Mouse (Mus musculus) megakaryocyte, embryonic 14.5 days (primary cell): ENCODE measurements around the gene Edn3. TPM values are rescaled to one million over a fixed set of nuclear protein-coding genes. Genes with fewer than 3 reads are reported as not detected.
A peak's percentile ranks its signal among the peaks of the same experiment; 100 is the strongest.

Experiments used
- H3K27me3 ChIP-seq: replicated peaks from 2 replicates; pipeline ENCODE3; 2012; ENCODE audit warnings: inconsistent platforms
- H3K36me3 ChIP-seq: replicated peaks from 2 replicates; pipeline ENCODE3; 2012; ENCODE audit warnings: low read length, inconsistent platforms, mixed read lengths
- H3K4me1 ChIP-seq: 2 replicates; pipeline ENCODE4 v1.6.1; 2012; ENCODE audit warnings: inconsistent platforms
- H3K4me3 ChIP-seq: replicated peaks from 2 replicates; pipeline ENCODE3; 2012; ENCODE audit warnings: moderate library complexity, mild to moderate bottlenecking, inconsistent platforms
- H3K9me3 ChIP-seq: 2 replicates; pipeline ENCODE4 v1.6.1; 2012; ENCODE audit warnings: inconsistent platforms
- FLI1 ChIP-seq: IDR thresholded peaks from 2 replicates; pipeline ENCODE4 v1.6.1; 2012; ENCODE audit warnings: low read length, inconsistent platforms, mixed read lengths
- GATA1 ChIP-seq: IDR thresholded peaks from 3 replicates; pipeline ENCODE4 v1.6.1; 2012; ENCODE audit warnings: mixed read lengths, low read length, inconsistent platforms, borderline replicate concordance
- polyA plus RNA-seq: library from polyadenylated mRNA; stranded (reverse); fragments of >175 nt; gene quantifications from 2 replicates; pipeline ENCODE4 v1.2.3, GENCODE M21; 2012; ENCODE audit warnings: low replicate concordance; ENCODE audit not compliant: insufficient read depth

Edn3 gene
- polyA plus RNA-seq, 1 experiment = not detected

- H3K27me3 ChIP-seq = peaks cover 15% of the 10 kb centered on the region
- no peak for TF ChIP-seq GATA1
- no peak for TF ChIP-seq FLI1
- H3K9me3 ChIP-seq = 0 out of 2 replicates have a peak, but pooled peaks cover 7% of the 10 kb centered on the region
- no peaks in the 10 kb centered on the region for H3K36me3 ChIP-seq
- H3K4me1 ChIP-seq = no peaks in the 10 kb centered on the region
- no peak overlapping the region for H3K4me3 ChIP-seq
Observed at GRCm38 (mm10) chr2:174754231-174754630, 6.2 kb upstream of the Edn3 start.

DNA sequence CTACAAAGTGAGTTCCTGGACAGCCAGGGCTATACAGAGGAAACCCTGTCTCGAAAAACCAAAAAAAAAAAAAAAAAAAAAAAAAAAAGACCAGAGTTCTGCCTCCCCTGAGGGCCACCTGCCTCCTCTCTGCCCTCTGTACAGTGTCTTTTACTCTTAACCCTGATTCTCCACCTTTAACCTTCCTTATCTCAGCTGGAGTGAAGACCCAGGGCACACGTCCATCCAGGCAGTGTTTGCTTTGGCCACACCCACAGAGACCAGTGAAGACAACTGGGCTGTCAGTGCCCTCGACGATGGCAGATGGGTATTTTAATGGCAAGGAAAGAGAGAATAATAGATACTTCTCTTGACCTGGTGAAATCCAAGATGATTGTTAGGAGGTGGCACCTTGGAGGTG lies 1.2 kb upstream of the Edn3 start:
- no peaks in the 10 kb centered on the region for H3K9me3 ChIP-seq
- H3K36me3 ChIP-seq = no peaks in the 10 kb centered on the region
- TF ChIP-seq FLI1 (no peak), GATA1 (no peak)
- peaks cover 10% of the 10 kb centered on the region for H3K4me1 ChIP-seq
- H3K4me3 ChIP-seq = no peak overlapping the region
- peaks cover 48% of the 10 kb centered on the region for H3K27me3 ChIP-seq

GRCm38 (mm10) chr2:174761452-174762101 lies 1.2 kb downstream of the Edn3 start:
- TF ChIP-seq GATA1 = no peak
- TF ChIP-seq FLI1 = no peak
- Histone ChIP-seq H3K9me3 (no peaks in the 10 kb centered on the region), H3K4me1 (peaks cover 10% of the 10 kb centered on the region)

GRCm38 (mm10) chr2:174762310-174762709 lies 1.9 kb downstream of the Edn3 start:
- Histone ChIP-seq H3K4me1 (peaks cover 10% of the 10 kb centered on the region), H3K36me3 (no peaks in the 10 kb centered on the region), H3K27me3 (peaks cover 51% of the 10 kb centered on the region), H3K4me3 (no peak overlapping the region), H3K9me3 (no peaks in the 10 kb centered on the region)
- TF ChIP-seq GATA1 (no peak), FLI1 (no peak)

More at GRCm38 (mm10) chr2:174761452-174762101, 1.2 kb downstream of the Edn3 start:
- Histone ChIP-seq H3K27me3 (peaks cover 54% of the 10 kb centered on the region), H3K36me3 (no peaks in the 10 kb centered on the region), H3K4me3 (no peak overlapping the region)

DNA sequence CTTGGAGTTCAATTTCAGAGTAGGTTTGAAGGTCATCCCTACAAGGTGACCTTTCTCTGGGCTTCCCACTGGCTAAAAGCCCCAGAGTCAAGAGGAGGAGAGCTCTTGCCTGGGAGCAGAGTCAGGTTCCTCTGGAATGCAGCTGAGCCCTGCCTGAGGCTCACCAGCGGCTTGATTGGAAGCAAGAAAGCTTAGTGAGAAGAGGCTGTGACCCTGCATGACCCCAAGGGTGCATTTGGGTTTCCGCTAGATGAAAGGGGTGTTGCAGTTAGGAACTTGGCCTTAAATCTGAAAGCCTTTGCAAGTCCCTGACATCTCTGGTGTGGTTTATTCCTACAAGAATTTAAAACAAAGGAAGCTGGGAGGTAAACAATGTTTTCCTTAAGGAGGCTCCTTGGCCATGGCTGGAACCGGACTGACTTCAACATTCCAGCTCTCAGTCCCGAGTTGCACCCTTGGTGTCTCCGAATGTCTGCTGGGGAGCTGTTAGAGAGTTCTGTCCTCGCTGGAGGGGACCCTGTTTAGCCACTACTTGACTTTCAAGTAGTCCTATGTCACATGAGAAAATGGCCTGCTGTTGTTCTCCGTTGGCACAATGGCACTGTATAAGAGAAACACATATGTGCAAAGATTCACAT lies 8.6 kb downstream of the Edn3 start:
- no peak for TF ChIP-seq GATA1
- TF ChIP-seq FLI1 = no peak
- peaks cover 10% of the 10 kb centered on the region for H3K9me3 ChIP-seq
- peaks cover 16% of the 10 kb centered on the region for H3K27me3 ChIP-seq
- H3K4me3 ChIP-seq = no peak overlapping the region
- peaks cover 15% of the 10 kb centered on the region for H3K4me1 ChIP-seq
- H3K36me3 ChIP-seq = no peaks in the 10 kb centered on the region

DNA sequence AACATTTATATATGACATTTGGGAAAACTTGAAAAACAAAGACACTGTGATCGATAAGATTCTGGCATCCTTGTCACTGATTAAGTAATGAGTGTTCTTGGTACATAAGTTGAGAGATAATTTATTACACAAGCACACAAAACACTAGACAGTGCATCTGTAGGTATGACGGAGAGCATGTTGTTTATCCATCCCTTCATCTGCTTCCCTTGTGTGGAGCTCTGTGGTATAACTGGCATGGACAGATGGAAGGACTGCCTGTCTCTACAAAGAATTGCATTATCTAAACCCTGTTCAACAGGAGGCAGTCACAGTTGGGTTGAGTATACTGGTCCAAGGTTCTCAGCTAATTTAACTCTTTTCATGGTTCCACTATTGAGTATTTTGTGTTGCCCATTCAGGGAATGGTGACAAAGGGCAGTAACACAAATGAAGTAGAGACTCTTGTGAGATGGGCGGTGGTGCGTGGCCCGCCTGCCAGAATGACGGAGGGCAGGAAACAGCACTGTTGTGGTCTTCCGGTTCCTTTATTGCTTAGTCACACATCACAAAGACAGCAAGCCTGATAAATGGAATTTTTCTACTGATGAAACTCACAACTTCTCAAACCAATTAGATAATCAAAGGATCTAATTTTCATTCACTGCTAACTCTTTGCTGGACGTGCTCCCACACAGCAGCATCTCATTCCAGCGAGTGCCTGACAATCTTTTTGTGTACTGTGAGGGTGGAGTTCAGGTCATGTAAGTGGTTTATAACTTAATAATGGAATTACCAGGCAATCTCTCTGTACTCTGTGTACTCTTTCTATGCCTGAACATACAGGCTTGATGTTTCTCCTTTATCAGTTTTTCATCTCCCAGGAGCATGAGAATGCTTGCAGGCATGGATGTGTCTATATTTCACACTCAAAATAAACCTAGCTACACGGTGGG lies 14.0 kb downstream of the Edn3 start:
- Histone ChIP-seq H3K9me3 (peaks cover 10% of the 10 kb centered on the region), H3K27me3 (peaks cover 4% of the 10 kb centered on the region), H3K36me3 (no peaks in the 10 kb centered on the region), H3K4me1 (peaks cover 44% of the 10 kb centered on the region), H3K4me3 (peak overlapping the region; percentile 76)
- TF ChIP-seq GATA1 (no peak; the same call in 2 of the 3 replicates), FLI1 (no peak)

DNA sequence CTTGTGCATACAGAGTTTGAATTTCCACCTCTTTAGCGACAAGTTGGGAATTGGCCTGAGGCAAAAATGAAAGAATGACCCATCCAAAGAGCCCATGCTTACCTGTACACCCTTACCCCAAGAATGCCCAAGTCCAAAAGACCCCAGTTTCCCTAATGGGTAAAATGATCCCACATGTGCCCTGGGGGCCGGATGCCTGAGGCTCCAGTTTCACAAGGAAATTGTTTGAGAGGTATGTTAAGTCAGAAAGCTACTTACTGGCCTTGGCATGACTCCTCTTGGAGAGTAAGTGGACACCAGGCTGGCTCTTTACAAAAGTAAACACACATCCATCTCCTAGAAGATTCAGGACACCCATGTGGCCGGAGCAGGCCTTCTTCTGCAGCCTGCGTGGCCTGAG lies 21.6 kb downstream of the Edn3 start:
- no peaks in the 10 kb centered on the region for H3K9me3 ChIP-seq
- H3K4me1 ChIP-seq = peaks cover 5% of the 10 kb centered on the region; the same call in 1 of the 2 replicates
- TF ChIP-seq GATA1 = no peak
- no peak for TF ChIP-seq FLI1
- H3K36me3 ChIP-seq = no peaks in the 10 kb centered on the region
- no peak overlapping the region for H3K4me3 ChIP-seq
- peaks cover 4% of the 10 kb centered on the region for H3K27me3 ChIP-seq

- TF ChIP-seq FLI1 = no peak
- TF ChIP-seq GATA1 = no peak
- no peaks in the 10 kb centered on the region for H3K9me3 ChIP-seq
- H3K4me1 ChIP-seq = peaks cover 5% of the 10 kb centered on the region; the same call in 1 of the 2 replicates
- H3K4me3 ChIP-seq = no peak overlapping the region
- peaks cover 4% of the 10 kb centered on the region for H3K27me3 ChIP-seq
- H3K36me3 ChIP-seq = no peaks in the 10 kb centered on the region
Observed at GRCm38 (mm10) chr2:174782880-174783279, 22.5 kb downstream of the Edn3 start.

- TF ChIP-seq GATA1 (no peak), FLI1 (no peak)
- Histone ChIP-seq H3K9me3 (0 out of 2 replicates have a peak, but pooled peaks cover 4% of the 10 kb centered on the region), H3K4me3 (no peak overlapping the region), H3K36me3 (no peaks in the 10 kb centered on the region), H3K27me3 (peaks cover 6% of the 10 kb centered on the region), H3K4me1 (no peaks in the 10 kb centered on the region)
Observed at GRCm38 (mm10) chr2:174788830-174789229, 28.4 kb downstream of the Edn3 start.
